Mouse (Mus musculus): Measurements from ENCODE around the gene Iqcg.

GRCm38 (mm10) chr16:33049809-33050208 lies 6.2 kb downstream of the Iqcg start:
- no peak for TF ChIP-seq POLR2A (IDR thresholded peaks at IDR 0.05; ENCODE audit: borderline replicate concordance, insufficient read depth, low read length)
- TF ChIP-seq CTCF (IDR thresholded peaks at IDR 0.05; ENCODE audit: borderline replicate concordance, insufficient read depth, low read depth, low read length) = no peak

All from cerebellum, adult 2 months (tissue).